Mouse (Mus musculus) liver, adult 2 months (tissue): ENCODE data around the gene Prmt1. TPM values are rescaled to one million over a fixed set of nuclear protein-coding genes. Genes with fewer than 3 reads are reported as not detected.

ENCODE experiments used
- DNase-seq: peaks from one replicate; pipeline ENCODE4 v3.0.0-alpha.2; 2011; ENCODE audit warnings: low read depth, low spot score; ENCODE audit errors: extremely low read depth
- H3K27ac ChIP-seq: fragments of 200-500 bp; replicated peaks from 2 replicates; pipeline ENCODE4 v1.5.1; 2012; ENCODE audit warnings: low read depth, mild to moderate bottlenecking, control low read depth, inconsistent platforms, low read length; ENCODE audit not compliant: insufficient read depth
- H3K27me3 ChIP-seq: fragments of 200-500 bp; 2 replicates; pipeline ENCODE4 v1.6.1; 2012; ENCODE audit warnings: mild to moderate bottlenecking, moderate library complexity, low read length, inconsistent platforms; ENCODE audit not compliant: control insufficient read depth, insufficient read depth
- H3K36me3 ChIP-seq: fragments of 200-500 bp; 2 replicates; pipeline ENCODE4 v1.6.1; 2012; ENCODE audit warnings: low read length, inconsistent platforms; ENCODE audit not compliant: control insufficient read depth, insufficient read depth
- H3K4me1 ChIP-seq: fragments of 200-500 bp; 2 replicates; pipeline ENCODE4 v1.6.1; 2011; ENCODE audit warnings: low read length; ENCODE audit not compliant: control insufficient read depth, insufficient read depth
- H3K4me3 ChIP-seq: fragments of 200-500 bp; 2 replicates; pipeline ENCODE4 v1.5.1; 2011; ENCODE audit warnings: low read depth, mild to moderate bottlenecking, control low read depth, low read length, moderate library complexity; ENCODE audit not compliant: insufficient read depth
- H3K79me2 ChIP-seq: fragments of 200-500 bp; 2 replicates; pipeline ENCODE4 v1.6.1; 2012; ENCODE audit warnings: inconsistent platforms, mild to moderate bottlenecking, low read length, moderate library complexity; ENCODE audit not compliant: control insufficient read depth, insufficient read depth
- H3K9ac ChIP-seq: fragments of 200-500 bp; 2 replicates; pipeline ENCODE4 v1.6.1; 2012; ENCODE audit warnings: low read depth, mild to moderate bottlenecking, control low read depth, inconsistent platforms, low read length
- CTCF ChIP-seq: fragments of 200-500 bp; IDR thresholded peaks from 2 replicates; pipeline ENCODE4 v1.5.1; 2011; ENCODE audit warnings: low read depth, low read length, control low read depth
- POLR2A ChIP-seq: fragments of 200-500 bp; IDR thresholded peaks from 2 replicates; pipeline ENCODE4 v1.6.1; 2011; ENCODE audit warnings: low read length, control low read depth; ENCODE audit not compliant: insufficient read depth; ENCODE audit errors: extremely low read depth
- WGBS: fragments of 180-500 bp; shearing (Covaris S2); methylation state at CpG from one replicate; pipeline ENCODE4 v1.1.7; 2018; 5-methylcytosine and 5-hydroxymethylcytosine counted together
- polyA plus RNA-seq: library from polyadenylated mRNA; depleted of rRNA; stranded (reverse); fragments of >200 nt; gene quantifications from 2 replicates; pipeline ENCODE4 v1.2.3, GENCODE M21; 2012
- total RNA-seq: library from RNA; depleted of rRNA; stranded (reverse); fragments of >200 nt; gene quantifications from 2 replicates; pipeline ENCODE4 v1.2.3, GENCODE M21; 2014

Prmt1 gene
- total and polyA plus RNA-seq, 2 experiments: 15.9 to 36.1 TPM

DNA sequence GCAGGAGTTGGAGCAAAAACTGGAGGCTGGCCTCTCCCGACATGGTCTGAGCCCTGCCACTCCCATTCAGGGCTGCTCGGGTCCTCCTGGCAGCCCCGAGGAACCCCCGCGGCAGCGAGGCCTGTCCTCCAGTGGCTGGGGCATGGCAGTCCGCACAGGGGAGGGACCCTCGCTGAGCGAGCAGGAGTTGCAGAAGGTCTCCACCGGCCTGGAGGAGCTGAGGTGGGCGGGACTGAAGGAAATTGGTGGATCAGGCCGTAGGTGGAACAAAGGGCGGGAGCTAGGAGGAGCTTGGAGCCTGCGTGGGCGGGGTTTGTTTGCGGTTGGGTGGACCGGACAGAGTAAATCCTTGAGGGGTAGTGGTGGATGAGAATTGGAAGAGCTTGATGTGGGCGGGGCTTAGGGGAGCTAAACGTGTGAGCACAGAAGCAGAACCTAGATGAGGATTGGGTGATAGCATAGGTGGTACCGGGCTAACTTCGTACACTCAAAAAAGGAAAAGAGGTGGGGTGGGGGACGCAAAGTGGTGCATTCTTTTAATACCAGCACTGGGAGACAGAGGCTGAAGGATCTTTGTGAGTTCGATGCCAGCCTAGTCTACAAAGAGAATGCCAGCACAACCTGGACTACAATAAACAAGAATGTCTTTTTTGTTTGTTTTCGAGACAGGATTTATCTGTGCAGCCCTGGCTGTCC, 33.6 kb downstream of the Prmt1 start:
- no peaks in the 10 kb centered on the region for H3K79me2 ChIP-seq
- peak overlapping the region; percentile 57 for H3K27ac ChIP-seq
- H3K9ac ChIP-seq: peak overlapping the region; percentile 84
- peak overlapping the region; percentile 86 for H3K4me3 ChIP-seq
- no peaks in the 10 kb centered on the region for H3K27me3 ChIP-seq
- H3K36me3 ChIP-seq: no peaks in the 10 kb centered on the region
- TF ChIP-seq POLR2A (peak; percentile 54; the same call in 1 of the 2 replicates), CTCF (no peak)
- DNase-seq: peak; percentile 92
- WGBS: 3% methylated on average over 24 of the region's 24 CpGs
- no peaks in the 10 kb centered on the region for H3K4me1 ChIP-seq

DNA sequence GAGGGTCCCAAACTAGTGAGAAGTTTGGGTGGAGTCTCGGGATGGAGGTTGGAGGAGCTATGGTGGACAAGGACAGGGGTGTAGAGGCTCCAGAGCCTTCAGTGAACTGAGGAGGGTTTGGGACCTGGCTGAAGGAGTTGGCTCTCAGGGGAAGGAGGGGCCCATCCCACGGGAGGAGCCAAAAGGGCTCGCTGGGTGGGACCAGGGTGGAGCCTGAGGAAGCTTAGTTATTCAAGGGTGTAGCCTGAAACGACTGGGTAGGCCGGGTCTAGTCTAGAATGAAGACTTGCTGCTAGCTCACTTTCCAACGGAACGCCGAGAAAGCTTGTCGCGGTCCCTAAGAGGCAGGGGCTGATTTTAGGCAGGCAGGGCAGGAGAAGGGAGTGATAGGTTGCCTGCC, 34.4 kb downstream of the Prmt1 start:
- H3K4me3 ChIP-seq: peak overlapping the region; percentile 86
- no peaks in the 10 kb centered on the region for H3K79me2 ChIP-seq
- WGBS: under 1% methylated on average over 10 of the region's 10 CpGs
- no peaks in the 10 kb centered on the region for H3K27me3 ChIP-seq
- H3K27ac ChIP-seq: peak overlapping the region; percentile 57
- H3K4me1 ChIP-seq: no peaks in the 10 kb centered on the region
- DNase-seq: peak; percentile 71
- TF ChIP-seq CTCF (no peak), POLR2A (0 out of 2 replicates have a peak, but pooled peaks have one; percentile 36)
- no peaks in the 10 kb centered on the region for H3K36me3 ChIP-seq
- peak overlapping the region; percentile 84; the same call in 1 of the 2 replicates for H3K9ac ChIP-seq

DNA sequence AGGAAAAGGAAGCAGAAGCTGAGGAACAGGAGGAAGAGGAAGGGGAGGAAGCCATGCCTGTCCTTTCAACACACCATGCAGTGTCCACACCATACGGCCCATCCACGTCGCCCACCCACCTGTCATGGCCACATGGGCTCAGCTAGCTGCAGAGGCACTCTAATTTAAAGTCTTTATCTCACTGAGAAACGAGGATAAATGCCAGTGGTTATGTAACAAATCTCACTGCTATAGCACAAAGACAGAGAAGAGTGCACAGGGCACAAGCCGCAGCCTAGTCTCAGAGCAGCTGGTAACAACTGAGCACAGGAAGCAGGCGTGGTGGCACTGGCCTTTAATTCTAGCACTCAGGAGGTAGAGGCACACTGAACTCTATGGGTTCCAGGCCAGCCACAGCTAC, 36.4 kb downstream of the Prmt1 start:
- no peak for DNase-seq
- Histone ChIP-seq H3K9ac (no peak overlapping the region), H3K27ac (no peak overlapping the region), H3K27me3 (no peaks in the 10 kb centered on the region), H3K4me3 (no peak overlapping the region), H3K36me3 (no peaks in the 10 kb centered on the region), H3K79me2 (no peaks in the 10 kb centered on the region), H3K4me1 (no peaks in the 10 kb centered on the region)
- 79% methylated on average over 6 of the region's 6 CpGs for WGBS
- TF ChIP-seq CTCF (no peak), POLR2A (no peak)

DNA sequence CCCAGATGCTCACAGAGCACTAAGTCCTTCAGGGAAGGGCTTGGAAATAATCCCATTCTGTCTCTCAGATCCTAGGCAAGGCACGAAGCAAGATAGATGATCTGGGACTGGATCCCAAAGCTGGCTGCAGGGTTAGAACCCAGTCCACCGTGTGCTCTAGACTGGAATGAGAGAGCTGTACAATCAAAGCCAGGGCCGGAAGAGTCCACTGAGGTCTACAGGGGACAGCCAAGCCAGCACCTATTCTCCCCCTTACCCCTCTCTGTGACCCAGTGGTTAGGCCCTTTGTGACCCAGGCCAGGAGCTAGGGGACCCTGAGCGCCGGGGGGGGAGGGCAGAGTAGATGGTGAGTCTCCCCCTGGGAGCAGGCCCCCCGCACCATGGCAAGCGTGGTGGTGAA, 43.5 kb downstream of the Prmt1 start, which contains the start of gene Tsks:
Gene Tsks (plus strand): TSS at position 301 of the 400 bp plus-strand sequence.
- Histone ChIP-seq H3K4me1 (no peaks in the 10 kb centered on the region), H3K36me3 (no peaks in the 10 kb centered on the region), H3K27ac (no peak within 1 kb of the TSS), H3K4me3 (no peak within 1 kb of the TSS), H3K79me2 (no peaks in the 10 kb centered on the region), H3K9ac (no peak within 1 kb of the TSS), H3K27me3 (no peaks in the 10 kb centered on the region)
- no peak for DNase-seq
- WGBS: 87% methylated on average over 7 of the region's 7 CpGs
- TF ChIP-seq CTCF (no peak), POLR2A (no peak)

DNA sequence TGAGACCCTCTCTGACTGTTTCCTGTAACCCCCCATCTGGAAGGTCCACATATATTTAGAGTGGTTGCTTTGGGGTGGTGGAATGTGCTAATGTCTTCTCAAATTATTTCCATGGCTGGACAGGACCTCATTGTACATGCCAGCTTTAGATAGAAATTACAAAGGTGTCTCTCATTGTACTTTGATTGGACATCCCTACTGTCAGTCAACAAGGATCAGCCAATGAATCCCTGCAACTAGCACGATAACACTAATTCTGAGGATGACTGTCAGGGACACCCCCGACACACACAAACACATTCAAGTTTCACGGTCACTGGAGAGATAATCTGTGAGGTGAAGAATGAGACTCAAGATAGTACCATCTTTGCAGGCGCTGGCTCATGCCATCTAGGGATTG, 47.7 kb downstream of the Prmt1 start:
- Histone ChIP-seq H3K4me1 (no peaks in the 10 kb centered on the region), H3K36me3 (no peaks in the 10 kb centered on the region), H3K27ac (no peak overlapping the region), H3K79me2 (no peaks in the 10 kb centered on the region), H3K27me3 (no peaks in the 10 kb centered on the region), H3K4me3 (no peak overlapping the region), H3K9ac (no peak overlapping the region)
- TF ChIP-seq POLR2A (no peak), CTCF (no peak)
- 88% methylated on average over 4 of the region's 4 CpGs for WGBS
- no peak for DNase-seq
